Mouse (Mus musculus): Measurements from ENCODE around the gene Abca4.

DNA sequence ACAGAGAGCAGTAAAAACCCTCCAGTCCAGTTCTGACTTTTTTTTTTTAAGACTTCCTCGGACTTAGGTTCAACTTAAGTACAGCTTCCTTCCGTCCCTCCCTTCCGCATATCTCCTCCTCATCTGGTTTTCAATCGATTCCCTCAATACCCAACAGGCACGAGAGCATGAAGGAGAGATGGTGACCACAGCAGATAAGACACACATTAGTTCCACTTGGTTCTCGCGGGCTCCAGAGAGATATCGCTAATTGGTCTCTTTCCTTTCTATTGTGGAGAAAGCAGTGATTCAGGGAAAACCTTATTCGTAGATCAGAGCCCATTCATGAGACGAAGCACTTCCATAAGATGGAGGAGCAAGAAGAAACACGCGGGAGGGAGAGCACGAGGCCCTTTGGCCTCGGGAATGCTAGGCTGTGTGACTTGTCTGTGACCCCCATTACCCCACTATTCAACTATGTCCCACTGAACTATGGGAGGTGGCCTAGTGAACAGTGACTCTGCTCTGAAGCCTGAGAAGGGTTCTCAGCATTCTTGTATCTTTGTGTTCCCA lies 63.5 kb downstream of the Abca4 start:
- TF ChIP-seq CTCF (IDR thresholded peaks at IDR 0.05; ENCODE audit: control insufficient read depth, insufficient read depth, insufficient replicate concordance, low read depth, low read length) (no peak), POLR2A (IDR thresholded peaks at IDR 0.05; ENCODE audit: control insufficient read depth, low read depth, low read length) (no peak)
